Mouse (Mus musculus): ENCODE measurements around the gene Olfm4. TPM values are rescaled to one million over a fixed set of nuclear protein-coding genes. Genes with fewer than 3 reads are reported as not detected.

The Olfm4 gene
- polyA plus RNA-seq, 2 experiments = 8.0 to 13.4 TPM

GRCm38 (mm10) chr14:79957789-79958487, 25.9 kb upstream of the Olfm4 start:
- ATAC-seq (ENCODE audit: insufficient read depth) = no peak
- 73% methylated on average over 15 of the region's 15 CpGs for WGBS (ENCODE audit: insufficient replicate concordance)
- no peaks in the 10 kb centered on the region for H3K9me3 ChIP-seq (ENCODE audit: control insufficient read depth, low read length)

GRCm38 (mm10) chr14:79961187-79961586, 22.7 kb upstream of the Olfm4 start:
- TF ChIP-seq EP300 (IDR thresholded peaks at IDR 0.05; ENCODE audit: low read depth) (no peak), CTCF (IDR thresholded peaks at IDR 0.05; ENCODE audit: low read depth) (no peak)
- Histone ChIP-seq H3K4me1 (replicated peaks; ENCODE audit: control insufficient read depth in 2 of 2, insufficient read depth in 2 of 2, low read length in 1 of 2) (no peaks in the 10 kb centered on the region), H3K4me3 (ENCODE audit: insufficient read depth in 1 of 2, low read depth in 2 of 2, low read length in 2 of 2) (no peak overlapping the region), H3K9ac (replicated peaks) (no peak overlapping the region), H3K4me2 (ENCODE audit: low read depth) (no peak overlapping the region), H3K9me3 (ENCODE audit: control insufficient read depth, low read length) (no peaks in the 10 kb centered on the region), H3K27ac (no peak overlapping the region), H3K27me3 (ENCODE audit: control insufficient read depth, insufficient read depth, low read length) (no peaks in the 10 kb centered on the region), H3K36me3 (replicated peaks; ENCODE audit: control insufficient read depth, insufficient read depth, low read depth) (no peaks in the 10 kb centered on the region)
- no peak for DNase-seq (ENCODE audit: low read depth in 3 of 3, low spot score in 3 of 3)
- ATAC-seq (ENCODE audit: insufficient read depth) = no peak
- WGBS (ENCODE audit: insufficient replicate concordance) = 60% methylated on average over 4 of the region's 4 CpGs

More at GRCm38 (mm10) chr14:79957789-79958487, 25.9 kb upstream of the Olfm4 start:
- Histone ChIP-seq H3K4me1 (replicated peaks; ENCODE audit: control insufficient read depth in 2 of 2, insufficient read depth in 2 of 2, low read length in 1 of 2) (no peaks in the 10 kb centered on the region), H3K27me3 (ENCODE audit: control insufficient read depth, insufficient read depth, low read length) (no peaks in the 10 kb centered on the region), H3K4me2 (ENCODE audit: low read depth) (no peak overlapping the region), H3K9ac (replicated peaks) (no peak overlapping the region), H3K36me3 (replicated peaks; ENCODE audit: control insufficient read depth, insufficient read depth, low read depth) (no peaks in the 10 kb centered on the region), H3K4me3 (ENCODE audit: insufficient read depth in 1 of 2, low read depth in 2 of 2, low read length in 2 of 2) (no peak overlapping the region), H3K27ac (no peak overlapping the region)
- TF ChIP-seq EP300 (IDR thresholded peaks at IDR 0.05; ENCODE audit: low read depth) (no peak), CTCF (IDR thresholded peaks at IDR 0.05; ENCODE audit: low read depth) (no peak)
- no peak for DNase-seq (ENCODE audit: low read depth in 3 of 3, low spot score in 3 of 3)

GRCm38 (mm10) chr14:79961602-79962001, 22.3 kb upstream of the Olfm4 start:
- Histone ChIP-seq H3K4me1 (replicated peaks; ENCODE audit: control insufficient read depth in 2 of 2, insufficient read depth in 2 of 2, low read length in 1 of 2) (no peaks in the 10 kb centered on the region), H3K4me3 (ENCODE audit: insufficient read depth in 1 of 2, low read depth in 2 of 2, low read length in 2 of 2) (no peak overlapping the region), H3K4me2 (ENCODE audit: low read depth) (no peak overlapping the region), H3K9me3 (ENCODE audit: control insufficient read depth, low read length) (no peaks in the 10 kb centered on the region), H3K9ac (replicated peaks) (no peak overlapping the region), H3K27me3 (ENCODE audit: control insufficient read depth, insufficient read depth, low read length) (no peaks in the 10 kb centered on the region), H3K27ac (no peak overlapping the region), H3K36me3 (replicated peaks; ENCODE audit: control insufficient read depth, insufficient read depth, low read depth) (no peaks in the 10 kb centered on the region)
- WGBS (ENCODE audit: insufficient replicate concordance) = 68% methylated on average over 2 of the region's 2 CpGs
- no peak for DNase-seq (ENCODE audit: low read depth in 3 of 3, low spot score in 3 of 3)
- no peak for ATAC-seq (ENCODE audit: insufficient read depth)
- TF ChIP-seq CTCF (IDR thresholded peaks at IDR 0.05; ENCODE audit: low read depth) (no peak), EP300 (IDR thresholded peaks at IDR 0.05; ENCODE audit: low read depth) (no peak)

GRCm38 (mm10) chr14:79970165-79970564, 13.7 kb upstream of the Olfm4 start:
- Histone ChIP-seq H3K27ac (no peak overlapping the region), H3K36me3 (replicated peaks; ENCODE audit: control insufficient read depth, insufficient read depth, low read depth) (no peaks in the 10 kb centered on the region), H3K4me3 (ENCODE audit: insufficient read depth in 1 of 2, low read depth in 2 of 2, low read length in 2 of 2) (no peak overlapping the region), H3K9ac (replicated peaks) (no peak overlapping the region), H3K4me2 (ENCODE audit: low read depth) (no peak overlapping the region), H3K27me3 (ENCODE audit: control insufficient read depth, insufficient read depth, low read length) (no peaks in the 10 kb centered on the region), H3K9me3 (ENCODE audit: control insufficient read depth, low read length) (no peaks in the 10 kb centered on the region), H3K4me1 (replicated peaks; ENCODE audit: control insufficient read depth in 2 of 2, insufficient read depth in 2 of 2, low read length in 1 of 2) (no peaks in the 10 kb centered on the region)
- no peak for ATAC-seq (ENCODE audit: insufficient read depth)
- WGBS (ENCODE audit: insufficient replicate concordance) = 34% methylated on average over 3 of the region's 3 CpGs
- no peak for TF ChIP-seq EP300 (IDR thresholded peaks at IDR 0.05; ENCODE audit: low read depth)
- no peak for TF ChIP-seq CTCF (IDR thresholded peaks at IDR 0.05; ENCODE audit: low read depth)
- no peak for DNase-seq (ENCODE audit: low read depth in 3 of 3, low spot score in 3 of 3)

GRCm38 (mm10) chr14:79970928-79971738, 12.7 kb upstream of the Olfm4 start:
- Histone ChIP-seq H3K4me1 (replicated peaks; ENCODE audit: control insufficient read depth in 2 of 2, insufficient read depth in 2 of 2, low read length in 1 of 2) (no peaks in the 10 kb centered on the region), H3K27me3 (ENCODE audit: control insufficient read depth, insufficient read depth, low read length) (no peaks in the 10 kb centered on the region), H3K27ac (no peak overlapping the region), H3K4me3 (ENCODE audit: insufficient read depth in 1 of 2, low read depth in 2 of 2, low read length in 2 of 2) (no peak overlapping the region), H3K9me3 (ENCODE audit: control insufficient read depth, low read length) (no peaks in the 10 kb centered on the region), H3K9ac (replicated peaks) (no peak overlapping the region), H3K36me3 (replicated peaks; ENCODE audit: control insufficient read depth, insufficient read depth, low read depth) (no peaks in the 10 kb centered on the region), H3K4me2 (ENCODE audit: low read depth) (no peak overlapping the region)
- WGBS (ENCODE audit: insufficient replicate concordance) = 63% methylated on average over 14 of the region's 14 CpGs
- TF ChIP-seq EP300 (IDR thresholded peaks at IDR 0.05; ENCODE audit: low read depth) = no peak
- TF ChIP-seq CTCF (IDR thresholded peaks at IDR 0.05; ENCODE audit: low read depth) = no peak
- ATAC-seq (ENCODE audit: insufficient read depth) = no peak
- DNase-seq (ENCODE audit: low read depth in 3 of 3, low spot score in 3 of 3) = no peak

All from liver, embryonic 14.5 days (tissue).